Mouse (Mus musculus) cortical plate, adult 2 months (tissue): ENCODE results near the gene Id2.

Source experiments
- CTCF ChIP-seq: fragments of 200-500 bp; IDR thresholded peaks from 2 replicates; pipeline ENCODE4 v1.5.1; 2011; ENCODE audit warnings: mild to moderate bottlenecking, control low read depth, low read length; ENCODE audit not compliant: insufficient read depth; ENCODE audit errors: extremely low read depth
- POLR2A ChIP-seq: fragments of 200-500 bp; IDR thresholded peaks from 2 replicates; pipeline ENCODE4 v1.6.1; 2011; ENCODE audit warnings: mild to moderate bottlenecking, low read length, control low read depth; ENCODE audit not compliant: insufficient read depth; ENCODE audit errors: extremely low read depth

DNA sequence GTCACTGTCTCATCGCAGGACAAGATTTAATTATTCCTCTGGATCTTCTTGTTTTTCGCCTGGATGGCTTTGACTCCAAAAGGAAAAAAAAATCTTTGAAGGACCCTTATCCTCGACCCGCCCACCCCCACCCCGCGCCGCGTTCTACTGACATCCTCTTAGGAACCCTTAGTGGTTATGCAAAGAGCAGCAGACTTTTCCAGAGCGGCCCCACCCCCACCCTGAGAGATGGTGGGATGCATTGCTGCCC is 2.3 kb upstream of the Id2 start:
- TF ChIP-seq CTCF (no peak), POLR2A (no peak)
